Mouse (Mus musculus) urinary bladder, postnatal 36 days (tissue): Measurements from ENCODE around the gene Insyn1.

ENCODE experiments used
- DNase-seq, 2 experiments: peaks; one replicate each; pipeline ENCODE4 v3.0.0; 2022; ENCODE audit warnings: low spot score in 2 of 2, mixed read lengths in 1 of 2

Gene Insyn1

GRCm38 (mm10) chr9:58487851-58488801 is at the start of gene Insyn1:
Insyn1 (plus strand) TSS chr9:58488603.
- peak; percentile 28 to 46 for DNase-seq

- no peak for DNase-seq
Observed at GRCm38 (mm10) chr9:58438921-58439396, 49.4 kb upstream of the Insyn1 start.

- DNase-seq = peak in 1 of 2 experiments; percentile 54
Observed at GRCm38 (mm10) chr9:58440100-58440499, 48.3 kb upstream of the Insyn1 start.

- DNase-seq = peak in 1 of 2 experiments; percentile 29
Observed at GRCm38 (mm10) chr9:58440614-58441013, 47.8 kb upstream of the Insyn1 start.

- no peak for DNase-seq
Observed at GRCm38 (mm10) chr9:58441351-58442104, 46.9 kb upstream of the Insyn1 start.

- DNase-seq = no peak
Observed at GRCm38 (mm10) chr9:58442105-58443010, 46.0 kb upstream of the Insyn1 start.

GRCm38 (mm10) chr9:58443061-58443460 is 45.3 kb upstream of the Insyn1 start:
- DNase-seq = no peak

- no peak for DNase-seq
Observed at GRCm38 (mm10) chr9:58446829-58447228, 41.6 kb upstream of the Insyn1 start.

GRCm38 (mm10) chr9:58447997-58448595 is 40.3 kb upstream of the Insyn1 start:
- no peak for DNase-seq

GRCm38 (mm10) chr9:58449526-58449925 is 38.9 kb upstream of the Insyn1 start:
- DNase-seq = no peak

GRCm38 (mm10) chr9:58453791-58454378 is 34.5 kb upstream of the Insyn1 start:
- DNase-seq = no peak

- no peak for DNase-seq
Observed at GRCm38 (mm10) chr9:58454886-58455285, 33.5 kb upstream of the Insyn1 start.

- no peak for DNase-seq
Observed at GRCm38 (mm10) chr9:58455798-58456197, 32.6 kb upstream of the Insyn1 start.

- no peak for DNase-seq
Observed at GRCm38 (mm10) chr9:58457481-58457955, 30.9 kb upstream of the Insyn1 start.

GRCm38 (mm10) chr9:58458341-58458740 is 30.1 kb upstream of the Insyn1 start:
- no peak for DNase-seq

GRCm38 (mm10) chr9:58458856-58459553 is 29.4 kb upstream of the Insyn1 start:
- no peak for DNase-seq

- DNase-seq = no peak
Observed at GRCm38 (mm10) chr9:58467345-58468025, 20.9 kb upstream of the Insyn1 start.

GRCm38 (mm10) chr9:58470466-58470865 is 17.9 kb upstream of the Insyn1 start:
- no peak for DNase-seq

GRCm38 (mm10) chr9:58473211-58473815 is 15.1 kb upstream of the Insyn1 start:
- DNase-seq = no peak
